Mouse (Mus musculus): ENCODE data around the gene Gm20388. TPM values are rescaled to one million over a fixed set of nuclear protein-coding genes. Genes with fewer than 3 reads are reported as not detected.
A peak's percentile ranks its signal among the peaks of the same experiment; 100 is the strongest.
"Not testable (repeated sequence)": the region's sequence is repeated elsewhere in the genome, so short reads cannot be mapped to it uniquely, and the experiment has no call there.

Gm20388 gene
- polyA plus RNA-seq, 1 experiment from 2014 or later: 5.5 TPM

DNA sequence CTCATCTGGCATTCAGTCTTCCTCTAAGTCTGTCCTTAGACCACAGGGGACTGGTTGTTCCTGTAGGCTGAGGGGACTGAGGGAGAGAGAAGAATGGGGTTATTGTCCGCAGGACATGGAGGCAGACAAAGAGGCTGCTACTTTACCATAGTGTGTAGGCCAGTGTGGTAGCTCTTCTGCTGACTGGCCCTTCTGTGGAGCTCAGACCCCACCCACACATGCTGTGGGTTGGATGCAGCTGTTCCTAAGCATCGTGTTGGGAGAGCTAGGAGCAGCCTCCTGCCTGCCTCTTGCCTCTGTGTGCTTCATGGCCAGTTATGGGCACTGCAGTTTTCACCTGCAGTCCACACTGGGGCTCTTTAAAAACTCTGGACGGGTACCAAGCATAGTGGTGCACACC, 3346.5 kb downstream of the Gm20388 start:
- peaks cover 39% of the 10 kb centered on the region for H3K4me1 ChIP-seq
- H3K4me3 ChIP-seq: no peak overlapping the region
- no peaks in the 10 kb centered on the region for H3K9me3 ChIP-seq
- no peak for DNase-seq (ENCODE audit: extremely low spot score, low spot score)
- no peak overlapping the region for H3K27ac ChIP-seq
- H3K36me3 ChIP-seq (replicated peaks): peaks cover 64% of the 10 kb centered on the region
- WGBS: 71% methylated on average over 3 of the region's 3 CpGs
- H3K27me3 ChIP-seq (ENCODE audit: poor library complexity, severe bottlenecking): no peaks in the 10 kb centered on the region

DNA sequence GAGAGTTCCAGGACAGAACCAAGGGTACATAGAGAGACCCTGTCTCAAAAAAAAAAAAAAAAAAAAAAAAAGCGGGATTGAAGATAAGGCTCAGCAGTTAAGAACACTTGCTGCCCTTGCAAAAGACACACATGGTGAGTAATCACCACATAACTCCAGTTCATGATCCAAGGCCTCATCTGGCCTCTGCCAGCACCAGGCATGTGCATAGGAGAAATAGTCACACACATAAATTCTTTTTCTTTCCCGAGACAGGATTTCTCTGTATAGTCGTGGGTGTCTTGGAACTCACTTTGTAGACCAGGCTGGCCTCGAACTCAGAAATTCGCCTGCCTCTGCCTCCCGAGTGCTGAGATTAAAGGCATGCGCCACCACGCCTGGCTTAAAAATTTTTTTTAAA, 3347.0 kb downstream of the Gm20388 start:
- not testable (repeated sequence) for H3K27ac ChIP-seq; DNase-seq (ENCODE audit: extremely low spot score, low spot score); H3K9me3 ChIP-seq; H3K4me3 ChIP-seq; H3K27me3 ChIP-seq (ENCODE audit: poor library complexity, severe bottlenecking)
- Histone ChIP-seq H3K4me1 (peaks cover 34% of the 10 kb centered on the region), H3K36me3 (replicated peaks) (peaks cover 65% of the 10 kb centered on the region)
- 91% methylated on average over 8 of the region's 8 CpGs for WGBS

DNA sequence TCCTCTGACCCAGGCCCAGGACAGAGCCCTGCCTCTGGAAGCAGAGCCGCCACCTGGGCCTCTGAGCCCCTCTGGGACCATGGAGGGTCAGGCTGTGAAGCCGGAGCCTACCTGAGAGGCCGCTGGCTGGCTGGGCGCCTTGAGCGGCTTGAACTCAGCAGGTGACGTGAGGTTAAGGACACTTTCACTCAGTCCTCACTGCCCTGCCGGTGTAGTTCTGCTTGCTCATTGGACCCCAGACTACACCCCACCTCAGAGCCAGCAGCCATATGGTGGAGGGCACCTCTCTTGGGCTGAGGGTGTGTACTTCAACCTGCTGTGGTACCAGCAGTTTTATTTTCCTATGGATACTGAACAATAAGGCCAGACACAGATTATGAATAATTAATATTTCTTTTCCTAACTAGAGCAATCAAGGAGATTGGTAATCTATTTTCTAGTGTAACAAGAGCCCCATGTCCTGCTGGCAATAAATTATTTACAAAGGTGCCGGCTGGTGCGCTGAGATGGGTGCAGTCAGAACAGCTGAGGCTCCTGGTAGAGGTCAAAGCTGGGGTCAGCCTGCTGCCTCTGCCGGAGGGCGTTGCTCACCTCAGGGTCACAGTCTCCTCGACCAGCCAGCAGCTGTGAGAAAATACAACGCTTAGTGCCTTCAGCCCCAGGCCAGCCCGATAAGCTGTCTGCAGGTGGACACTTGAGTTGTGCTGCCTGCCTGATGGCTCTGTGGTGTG, 3357.4 kb downstream of the Gm20388 start:
- no peaks in the 10 kb centered on the region for H3K9me3 ChIP-seq
- H3K36me3 ChIP-seq (replicated peaks): peaks cover 100% of the 10 kb centered on the region
- DNase-seq (ENCODE audit: extremely low spot score, low spot score): no peak
- WGBS: 88% methylated on average over 14 of the region's 14 CpGs
- H3K4me3 ChIP-seq: no peak overlapping the region
- no peaks in the 10 kb centered on the region for H3K27me3 ChIP-seq (ENCODE audit: poor library complexity, severe bottlenecking)
- no peak overlapping the region for H3K27ac ChIP-seq
- no peaks in the 10 kb centered on the region for H3K4me1 ChIP-seq

DNA sequence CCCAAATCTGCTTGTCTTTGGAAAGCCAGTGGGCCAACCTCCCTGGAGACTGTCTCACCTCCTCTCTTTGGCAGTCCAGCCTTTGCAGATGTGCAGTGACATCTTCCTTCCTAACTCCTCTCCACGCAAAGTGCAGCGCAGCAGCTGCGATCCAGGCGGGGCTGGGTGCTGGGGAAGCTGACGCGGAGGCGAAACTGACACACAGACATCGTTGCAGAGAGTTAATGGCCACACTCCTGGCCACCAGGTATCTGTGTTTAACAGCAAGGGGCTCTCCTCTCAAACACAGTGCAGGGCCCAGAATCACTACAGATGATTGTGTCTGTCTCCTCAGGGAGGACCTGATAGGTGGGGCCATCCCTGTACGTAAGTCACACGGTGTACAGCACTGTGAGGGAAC, 3360.5 kb downstream of the Gm20388 start:
- 95% methylated on average over 10 of the region's 10 CpGs for WGBS
- Histone ChIP-seq H3K9me3 (no peaks in the 10 kb centered on the region), H3K27me3 (ENCODE audit: poor library complexity, severe bottlenecking) (no peaks in the 10 kb centered on the region), H3K4me3 (no peak overlapping the region), H3K36me3 (replicated peaks) (peaks cover 100% of the 10 kb centered on the region), H3K27ac (no peak overlapping the region), H3K4me1 (no peaks in the 10 kb centered on the region)
- no peak for DNase-seq (ENCODE audit: extremely low spot score, low spot score)

DNA sequence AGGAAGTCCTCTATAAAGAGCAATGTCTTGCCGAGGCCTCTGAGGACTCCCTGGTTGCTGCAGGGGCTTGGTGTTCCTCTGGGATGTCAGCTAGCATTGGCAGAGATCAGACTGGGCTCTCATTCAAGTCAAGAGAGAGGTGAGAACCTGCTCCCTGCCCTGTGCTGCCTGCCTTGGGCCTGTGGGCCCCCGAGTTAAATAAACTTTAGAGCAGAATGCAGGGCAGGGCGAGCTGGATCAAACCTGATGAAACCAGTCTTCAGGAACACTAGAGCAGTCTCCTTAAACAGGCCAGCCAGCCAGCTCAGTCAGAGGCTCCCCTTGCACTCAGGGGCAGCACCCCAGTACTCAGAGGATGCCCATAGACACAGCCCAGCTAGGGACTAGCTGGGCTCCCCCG, 3361.3 kb downstream of the Gm20388 start:
- Histone ChIP-seq H3K27me3 (ENCODE audit: poor library complexity, severe bottlenecking) (no peaks in the 10 kb centered on the region), H3K4me3 (no peak overlapping the region), H3K4me1 (no peaks in the 10 kb centered on the region), H3K9me3 (no peaks in the 10 kb centered on the region), H3K27ac (0 out of 2 replicates have a peak overlapping the region, but pooled peaks have one; percentile 37), H3K36me3 (replicated peaks) (peaks cover 100% of the 10 kb centered on the region)
- no peak for DNase-seq (ENCODE audit: extremely low spot score, low spot score)
- WGBS: 81% methylated on average over 4 of the region's 4 CpGs

DNA sequence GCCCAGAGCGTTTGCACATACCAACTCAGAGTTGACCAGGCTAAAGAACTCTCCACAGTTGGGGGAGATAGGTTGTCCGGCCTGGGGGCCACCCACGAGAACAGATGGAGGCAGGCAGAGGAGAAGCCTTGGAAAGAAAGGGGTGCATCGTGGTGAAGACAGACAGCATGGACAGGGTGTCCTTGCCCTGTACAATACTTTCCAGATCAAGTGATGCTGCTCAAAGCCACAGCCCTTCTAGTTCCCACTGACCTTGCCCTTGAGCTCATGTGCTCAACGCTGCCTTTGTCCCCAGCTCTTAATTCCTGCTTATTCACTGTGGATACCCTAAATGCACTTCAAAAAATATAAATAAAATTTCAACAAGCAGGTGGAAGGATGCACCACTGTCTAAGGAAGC, 3363.8 kb downstream of the Gm20388 start:
- H3K4me1 ChIP-seq: no peaks in the 10 kb centered on the region
- peaks cover 94% of the 10 kb centered on the region for H3K36me3 ChIP-seq (replicated peaks)
- no peaks in the 10 kb centered on the region for H3K9me3 ChIP-seq
- no peak overlapping the region for H3K27ac ChIP-seq
- DNase-seq (ENCODE audit: extremely low spot score, low spot score): no peak
- 91% methylated on average over 5 of the region's 5 CpGs for WGBS
- no peaks in the 10 kb centered on the region for H3K27me3 ChIP-seq (ENCODE audit: poor library complexity, severe bottlenecking)
- H3K4me3 ChIP-seq: no peak overlapping the region

DNA sequence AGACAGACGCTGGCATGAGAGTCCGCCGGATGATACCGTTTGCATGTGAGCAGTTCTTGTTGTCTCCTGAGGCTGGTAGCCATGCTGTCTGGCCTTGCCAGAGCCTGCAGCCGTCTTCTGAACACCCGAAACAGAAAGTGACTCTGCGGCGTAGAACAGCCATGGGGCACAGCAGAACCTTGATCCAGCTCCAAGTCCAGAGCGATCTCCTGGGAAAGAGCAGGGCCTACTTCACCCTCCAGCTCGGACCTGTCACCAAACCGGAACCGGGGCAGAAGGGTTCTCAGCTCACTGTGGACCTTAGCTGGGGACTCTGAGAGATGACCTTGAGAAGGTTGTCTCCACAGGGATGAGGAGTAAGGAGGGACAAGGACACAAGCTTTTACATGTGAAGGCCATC, 3364.5 kb downstream of the Gm20388 start:
- Histone ChIP-seq H3K4me3 (no peak overlapping the region), H3K27ac (no peak overlapping the region), H3K9me3 (no peaks in the 10 kb centered on the region), H3K4me1 (no peaks in the 10 kb centered on the region), H3K36me3 (replicated peaks) (peaks cover 92% of the 10 kb centered on the region), H3K27me3 (ENCODE audit: poor library complexity, severe bottlenecking) (no peaks in the 10 kb centered on the region)
- 96% methylated on average over 12 of the region's 12 CpGs for WGBS
- DNase-seq (ENCODE audit: extremely low spot score, low spot score): no peak

DNA sequence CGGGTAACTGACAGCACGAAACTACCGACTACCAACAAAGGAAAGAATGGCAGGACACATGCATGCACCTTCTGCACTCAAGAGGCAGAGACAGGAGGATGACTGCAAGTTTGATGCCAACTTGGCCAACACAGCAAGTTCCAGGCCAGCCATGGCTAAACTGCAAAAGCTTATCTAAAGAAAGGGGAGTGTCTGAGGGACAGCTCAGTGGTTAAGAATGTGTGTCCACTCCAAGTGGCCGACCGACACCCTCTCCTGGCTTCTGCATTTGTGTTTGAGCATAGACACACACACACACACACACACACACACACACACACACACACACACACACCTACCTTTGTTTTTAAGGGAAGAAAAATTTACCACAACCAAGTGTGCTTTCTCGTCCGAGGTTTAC, 3367.8 kb downstream of the Gm20388 start:
- Histone ChIP-seq H3K27me3 (ENCODE audit: poor library complexity, severe bottlenecking) (no peaks in the 10 kb centered on the region), H3K27ac (no peak overlapping the region), H3K4me1 (no peaks in the 10 kb centered on the region), H3K9me3 (no peaks in the 10 kb centered on the region), H3K4me3 (no peak overlapping the region), H3K36me3 (replicated peaks) (peaks cover 88% of the 10 kb centered on the region)
- WGBS: 85% methylated on average over 7 of the region's 7 CpGs
- no peak for DNase-seq (ENCODE audit: extremely low spot score, low spot score)

DNA sequence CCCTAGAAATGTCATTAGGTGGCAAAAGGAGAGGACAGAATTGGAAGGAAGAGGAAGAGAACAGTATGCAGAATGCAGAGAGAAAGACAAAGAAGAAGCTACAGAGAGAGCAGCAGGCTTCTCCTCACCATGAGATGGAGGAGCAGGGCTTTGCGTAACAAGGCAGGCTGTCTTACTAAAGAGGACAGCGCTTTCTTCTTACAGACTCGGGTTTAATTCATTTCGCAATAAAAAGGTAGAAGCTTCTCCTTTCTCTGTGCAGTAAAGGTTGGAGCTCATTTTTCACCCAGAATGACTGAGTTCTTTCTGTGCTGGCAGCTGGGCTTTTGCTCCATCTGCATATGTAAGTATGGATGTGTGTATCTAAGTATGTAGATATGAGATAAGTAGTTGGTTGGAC, 3369.2 kb downstream of the Gm20388 start:
- 95% methylated on average over 4 of the region's 4 CpGs for WGBS
- H3K36me3 ChIP-seq (replicated peaks): peaks cover 88% of the 10 kb centered on the region

DNA sequence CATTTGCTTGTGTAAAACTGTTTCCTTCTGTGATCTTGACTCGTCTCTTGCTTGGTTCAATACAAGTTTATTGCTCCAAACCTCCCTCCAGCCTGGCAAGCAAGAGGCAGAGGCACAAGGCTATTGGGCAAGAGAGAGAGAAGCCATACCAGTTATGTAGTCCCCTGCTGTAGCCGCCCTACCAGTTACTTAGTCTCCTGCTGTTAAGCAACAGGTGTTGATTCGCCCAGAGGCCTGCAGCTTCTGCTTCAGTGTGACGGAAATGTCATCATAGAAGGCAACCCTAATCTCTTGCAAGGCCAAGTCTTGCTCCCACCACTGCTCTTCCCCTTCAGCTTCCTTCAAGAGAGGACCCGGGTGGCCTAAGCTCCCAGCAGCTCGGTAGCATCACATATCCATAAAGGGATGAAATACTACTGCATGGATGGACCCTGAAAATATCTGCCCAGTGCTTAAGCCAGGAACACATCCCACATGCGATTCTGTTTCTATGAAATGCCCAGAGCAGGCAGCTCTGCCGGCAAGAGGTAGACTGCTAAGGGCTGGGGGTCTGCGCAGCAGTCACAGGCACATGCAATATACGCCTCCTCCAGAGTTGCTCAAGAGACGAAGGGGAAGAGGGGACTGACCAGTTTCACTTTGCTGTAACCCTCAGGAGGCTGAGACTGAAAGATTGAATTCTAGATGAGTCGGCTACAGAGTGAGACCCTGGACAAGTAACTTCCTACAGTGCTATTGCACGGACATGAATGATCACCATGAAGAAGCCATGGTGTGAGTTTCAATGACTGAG, 3369.9 kb downstream of the Gm20388 start:
- no peak overlapping the region for H3K27ac ChIP-seq
- H3K4me1 ChIP-seq: no peaks in the 10 kb centered on the region
- no peak for DNase-seq (ENCODE audit: extremely low spot score, low spot score)
- 88% methylated on average over 13 of the region's 13 CpGs for WGBS
- no peaks in the 10 kb centered on the region for H3K27me3 ChIP-seq (ENCODE audit: poor library complexity, severe bottlenecking)
- peaks cover 88% of the 10 kb centered on the region for H3K36me3 ChIP-seq (replicated peaks)
- no peaks in the 10 kb centered on the region for H3K9me3 ChIP-seq
- no peak overlapping the region for H3K4me3 ChIP-seq

More for the DNA sequence above, 3369.2 kb downstream of the Gm20388 start:
- Histone ChIP-seq H3K4me1 (no peaks in the 10 kb centered on the region), H3K9me3 (no peaks in the 10 kb centered on the region), H3K27ac (no peak overlapping the region), H3K27me3 (ENCODE audit: poor library complexity, severe bottlenecking) (no peaks in the 10 kb centered on the region), H3K4me3 (no peak overlapping the region)
- no peak for DNase-seq (ENCODE audit: extremely low spot score, low spot score)

DNA sequence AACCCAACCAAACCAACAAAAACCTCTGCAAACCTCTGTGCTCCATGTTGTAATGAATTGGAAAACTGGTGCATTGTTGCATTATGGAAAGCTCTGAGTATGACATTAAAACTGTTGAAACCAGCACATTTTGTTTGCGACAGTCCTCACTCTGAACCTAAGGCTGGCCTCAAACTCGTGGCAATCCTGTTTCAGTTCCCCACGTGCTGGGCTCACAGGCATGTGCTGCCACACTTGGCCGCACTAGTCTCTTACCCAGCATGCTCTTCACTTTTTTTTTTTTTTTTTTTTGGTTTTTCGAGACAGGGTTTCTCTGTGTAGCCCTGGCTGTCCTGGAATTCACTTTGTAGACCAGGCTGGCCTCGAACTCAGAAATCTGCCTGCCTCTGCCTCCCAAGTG, 3372.4 kb downstream of the Gm20388 start:
- H3K4me1 ChIP-seq; H3K27ac ChIP-seq; H3K4me3 ChIP-seq; DNase-seq (ENCODE audit: extremely low spot score, low spot score); H3K9me3 ChIP-seq; H3K27me3 ChIP-seq (ENCODE audit: poor library complexity, severe bottlenecking): not testable (repeated sequence)
- 89% methylated on average over 6 of the region's 6 CpGs for WGBS
- peaks cover 92% of the 10 kb centered on the region for H3K36me3 ChIP-seq (replicated peaks)

DNA sequence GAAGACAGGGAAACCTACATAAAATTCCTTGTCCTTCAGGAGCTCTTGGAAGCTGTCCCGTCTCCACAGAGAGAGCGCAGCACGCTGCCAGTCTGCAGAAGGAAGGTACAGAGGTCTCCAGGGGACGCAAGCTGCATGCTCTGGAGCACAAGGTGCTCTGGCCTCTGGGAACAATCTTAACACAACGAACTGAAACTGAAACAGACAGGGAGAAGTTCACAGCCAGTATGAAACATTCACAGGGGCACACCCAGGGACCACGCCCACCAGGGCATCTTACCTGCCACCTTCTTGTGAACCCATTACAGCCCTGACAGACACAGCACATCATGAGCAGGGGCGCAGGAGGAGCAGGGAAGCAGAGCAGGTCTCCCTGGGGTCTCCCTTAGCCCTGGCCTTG, 3373.3 kb downstream of the Gm20388 start:
- Histone ChIP-seq H3K9me3 (no peaks in the 10 kb centered on the region), H3K4me1 (no peaks in the 10 kb centered on the region), H3K36me3 (replicated peaks) (peaks cover 92% of the 10 kb centered on the region), H3K27ac (no peak overlapping the region), H3K4me3 (no peak overlapping the region), H3K27me3 (ENCODE audit: poor library complexity, severe bottlenecking) (no peaks in the 10 kb centered on the region)
- WGBS: 92% methylated on average over 7 of the region's 7 CpGs
- DNase-seq (ENCODE audit: extremely low spot score, low spot score): no peak

DNA sequence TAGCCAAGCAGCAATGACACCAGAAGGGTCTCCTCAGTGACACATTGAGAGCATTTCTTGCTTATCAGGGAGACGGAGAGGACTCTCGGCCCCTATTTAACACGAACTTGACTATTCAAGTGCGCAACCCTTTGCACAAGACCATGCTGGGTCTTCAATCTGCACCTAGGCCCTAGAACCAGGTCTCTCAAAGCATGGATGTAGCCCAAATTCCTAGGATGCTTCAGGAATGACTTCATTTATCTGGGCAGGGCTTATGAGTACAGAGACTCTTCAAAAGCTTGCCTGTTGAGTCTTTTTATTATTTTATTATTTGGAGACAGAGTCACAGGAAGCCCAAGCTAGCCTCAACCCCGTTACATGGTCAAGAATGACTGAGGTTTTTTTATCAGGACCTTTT, 3373.9 kb downstream of the Gm20388 start:
- no peak overlapping the region for H3K4me3 ChIP-seq
- H3K36me3 ChIP-seq (replicated peaks): peaks cover 94% of the 10 kb centered on the region
- WGBS: 92% methylated on average over 5 of the region's 5 CpGs
- no peak overlapping the region for H3K27ac ChIP-seq
- no peaks in the 10 kb centered on the region for H3K4me1 ChIP-seq
- no peaks in the 10 kb centered on the region for H3K9me3 ChIP-seq
- DNase-seq (ENCODE audit: extremely low spot score, low spot score): no peak
- H3K27me3 ChIP-seq (ENCODE audit: poor library complexity, severe bottlenecking): no peaks in the 10 kb centered on the region
